Mouse (Mus musculus) MEL (cell line): Measurements from ENCODE around the gene Zfp646.

Experiments used
- CTCF ChIP-seq, 3 experiments: IDR thresholded peaks in 2 of 3; conservative IDR thresholded peaks in 1 of 3; 2 replicates each; pipeline ENCODE4 v1.5.1; 2011 to 2012; ENCODE audit warnings: low read length in 3 of 3, low read depth in 2 of 3, mild to moderate bottlenecking in 2 of 3, improper control_type of control experiment in 1 of 3, inconsistent platforms in 1 of 3, mixed read lengths in 1 of 3, moderate library complexity in 1 of 3; ENCODE audit not compliant: control insufficient read depth in 1 of 3, insufficient read depth in 1 of 3, poor library complexity in 1 of 3, severe bottlenecking in 1 of 3
- EP300 ChIP-seq, 2 experiments: IDR thresholded peaks; 2 replicates each; pipeline ENCODE4 v1.6.1; 2011; ENCODE audit warnings: improper control_type of control experiment in 2 of 2, low read length in 2 of 2, low read depth in 1 of 2, mild to moderate bottlenecking in 1 of 2
- GABPA ChIP-seq: IDR thresholded peaks from 2 replicates; pipeline ENCODE4 v1.6.1; 2012; ENCODE audit warnings: low read depth, mild to moderate bottlenecking, inconsistent platforms, low read length, improper control_type of control experiment, moderate library complexity
- TAL1 ChIP-seq: IDR thresholded peaks from 2 replicates; pipeline ENCODE4 v1.6.1; 2012; ENCODE audit warnings: mild to moderate bottlenecking, inconsistent platforms, low read length, moderate library complexity, mixed read lengths

DNA sequence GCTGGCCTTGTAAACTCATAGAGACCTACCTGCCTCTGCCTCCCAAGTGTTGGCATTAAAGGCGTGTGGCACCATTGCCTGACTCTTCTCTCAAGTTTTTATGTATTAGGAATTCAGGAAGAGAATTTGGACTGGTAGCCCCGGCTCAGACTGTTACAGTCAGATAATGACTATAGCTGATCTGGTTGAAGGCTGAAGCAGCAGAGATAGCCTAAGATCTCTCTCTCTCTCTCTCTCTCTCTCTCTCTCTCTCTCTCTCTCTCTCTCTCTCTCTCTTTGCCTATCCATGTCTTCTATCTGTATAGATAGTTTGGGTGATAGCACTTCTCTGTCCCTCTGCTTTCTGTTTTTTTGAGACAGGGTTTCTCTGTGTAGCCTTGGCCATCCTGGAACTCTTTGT, 25.8 kb downstream of the Zfp646 start:
- TF ChIP-seq CTCF (IDR thresholded peaks at IDR 0.05 in 2 of 3, conservative IDR thresholded peaks at IDR 0.05 in 1 of 3; ENCODE audit: control insufficient read depth in 1 of 3, insufficient read depth in 1 of 3, low read depth in 2 of 3, low read length in 3 of 3, poor library complexity in 1 of 3, severe bottlenecking in 1 of 3) (no peak), GABPA (no peak), EP300 (IDR thresholded peaks at IDR 0.05; ENCODE audit: low read depth in 1 of 2, low read length in 2 of 2) (peak; percentile 57 to 78), TAL1 (peak; percentile 70)
